ENCODE assay signal across 37 mouse cellular contexts in the genomic region with DNA sequence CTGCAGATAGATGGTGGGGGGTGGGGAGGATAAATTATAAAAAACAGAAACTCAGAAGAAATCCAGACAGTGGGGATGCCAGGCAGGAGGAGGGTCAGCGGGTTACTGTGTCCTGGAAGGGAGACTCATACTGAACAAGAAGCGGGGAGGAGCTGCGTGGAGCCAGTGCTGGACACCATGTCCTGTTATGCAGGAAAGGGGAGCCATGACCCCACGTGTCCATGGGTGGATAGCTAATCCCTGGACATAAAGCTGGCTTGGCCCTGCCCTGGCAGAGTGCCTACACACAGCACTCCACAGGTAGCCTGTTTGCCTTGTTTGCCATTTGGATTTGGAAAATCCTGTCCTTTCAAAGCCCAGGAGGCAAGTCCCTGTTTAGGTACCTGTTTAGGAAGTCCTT. TPM values are rescaled to one million over a fixed set of nuclear protein-coding genes. Genes with fewer than 3 reads are reported as not detected.
"Had no signal": no experiment of that assay in that cellular context is flagged by ENCODE, and none has a peak within 500 bp of the region (broad histone marks: within the 10 kb centered on the region; RNA-seq: fewer than 3 reads in every experiment).

No protein-coding gene starts in this region.

- H3K4me3 ChIP-seq: gastrocnemius, adult 2 months; heart, adult 2 months; heart, embryonic 13.5 days; heart, embryonic 15.5 days; hindbrain, embryonic 10.5 days; hindbrain, embryonic 12.5 days; intestine, embryonic 15.5 days; kidney, embryonic 15.5 days; limb, embryonic 12.5 days; liver, embryonic 12.5 days had no signal

- H3K9me3 ChIP-seq: heart, embryonic 13.5 days; heart, embryonic 15.5 days; hindbrain, embryonic 10.5 days; hindbrain, embryonic 12.5 days; intestine, embryonic 15.5 days; kidney, embryonic 15.5 days; limb, embryonic 12.5 days; liver, embryonic 12.5 days had no signal

- H3K4me1 ChIP-seq: heart, embryonic 13.5 days; heart, embryonic 15.5 days; intestine, embryonic 15.5 days; liver, embryonic 12.5 days had no signal

- H3K4me2 ChIP-seq: heart, embryonic 11.5 days; heart, embryonic 13.5 days; heart, embryonic 15.5 days; hindbrain, embryonic 12.5 days; hindbrain, embryonic 14.5 days; intestine, embryonic 15.5 days; kidney, embryonic 15.5 days; limb, embryonic 12.5 days; liver, embryonic 12.5 days had no signal

- H3K27me3 ChIP-seq: kidney, embryonic 15.5 days had no signal

- H3K9ac ChIP-seq: heart, embryonic 13.5 days; heart, embryonic 15.5 days; hindbrain, embryonic 12.5 days; hindbrain, embryonic 14.5 days; intestine, embryonic 15.5 days; kidney, embryonic 15.5 days; limb, embryonic 12.5 days; liver, embryonic 12.5 days had no signal

- ATAC-seq: hindbrain, embryonic 16.5 days; inflammation-experienced regulatory T-cells, adult 6 months; intestine, embryonic 15.5 days had no signal

- H3K36me3 ChIP-seq: heart, embryonic 13.5 days; heart, embryonic 15.5 days; hindbrain, embryonic 10.5 days; hindbrain, embryonic 12.5 days; intestine, embryonic 15.5 days; kidney, embryonic 15.5 days; limb, embryonic 12.5 days; liver, embryonic 12.5 days had no signal

- H3K27ac ChIP-seq: gastrocnemius, adult 2 months; heart, adult 2 months; heart, embryonic 13.5 days; heart, embryonic 15.5 days; hindbrain, embryonic 12.5 days; hindbrain, embryonic 14.5 days; intestine, embryonic 15.5 days; kidney, embryonic 15.5 days; kidney, postnatal 0 days; limb, embryonic 12.5 days; liver, embryonic 12.5 days had no signal

- DNase-seq: gastrocnemius, adult 2 months; gastrocnemius, postnatal 10 days; gastrocnemius, postnatal 25 days; heart, adult 2 months; heart, postnatal 4 days; kidney, adult 2 months; kidney, adult 9 months; layer of hippocampus, adult 9-11 months; layer of hippocampus, postnatal 36 days; left cerebral cortex, postnatal 4 days had no signal

RNA-seq across cellular contexts. Expression of a gene that starts 4.6 kb away (rescaled TPM):
- total RNA-seq: gastrocnemius, adult 2 months; gastrocnemius, postnatal 10 days; gastrocnemius, postnatal 25 days; gastrocnemius, postnatal 4 days; granulocyte monocyte progenitor cell, adult 5-6 weeks; heart, adult 2 months; heart, postnatal 25 days; heart, postnatal 4 days; layer of hippocampus, adult 8-10 months; layer of hippocampus, postnatal 14 days; layer of hippocampus, postnatal 36 days; left cerebral cortex, adult 18-20 months; left cerebral cortex, adult 8-10 months; left cerebral cortex, postnatal 10 days; left cerebral cortex, postnatal 25 days; left cerebral cortex, postnatal 4 days; liver, adult 2 months had no signal
- polyA plus RNA-seq: frontal cortex, adult 2 months; heart, adult 2 months; heart, embryonic 11.5 days; heart, embryonic 13.5 days; heart, embryonic 15.5 days; heart, postnatal 0 days; hindbrain, embryonic 10.5 days; hindbrain, embryonic 12.5 days; hindbrain, embryonic 14.5 days; hindbrain, embryonic 16.5 days; inflammation-experienced regulatory T-cells, adult 6 months; intestine, embryonic 15.5 days; intestine, postnatal 0 days; kidney, adult 2 months; kidney, embryonic 15.5 days; kidney, postnatal 0 days; limb, embryonic 12.5 days; limb, embryonic 14.5 days; liver, adult 2 months; liver, embryonic 12.5 days had no signal
